Mouse (Mus musculus) bone marrow macrophage, adult 2 months (primary cell): ENCODE measurements around the gene Scgn.

ENCODE experiments used
- CTCF ChIP-seq: IDR thresholded peaks from 2 replicates; pipeline ENCODE4 v1.5.1; 2012; ENCODE audit warnings: low read depth, mild to moderate bottlenecking, low read length, moderate library complexity
- POLR2A ChIP-seq: IDR thresholded peaks from 2 replicates; pipeline ENCODE4 v1.6.1; 2012; ENCODE audit warnings: mild to moderate bottlenecking, low read depth, low read length, borderline replicate concordance

- TF ChIP-seq POLR2A (no peak), CTCF (no peak)
Measured at GRCm38 (mm10) chr13:23913791-23914306, 77.2 kb downstream of the Scgn start.
